Mouse (Mus musculus): ENCODE measurements at regions not wholly inside any gene's neighbourhood (a gene's known extent, or its start where the extent isn't known, plus 50 kb on each side); places are given as distances from the start of the nearest gene placed in this dataset.

- TF ChIP-seq ZNF384 (IDR thresholded peaks at IDR 0.05; ENCODE audit: low read depth, low read length) (no peak), MEF2A (IDR thresholded peaks at IDR 0.05; ENCODE audit: extremely low read depth, insufficient replicate concordance, low read depth, low read length, poor library complexity, severe bottlenecking) (no peak), SIN3A (IDR thresholded peaks at IDR 0.05; ENCODE audit: low read length) (no peak), ETS1 (IDR thresholded peaks at IDR 0.05; ENCODE audit: low read depth, low read length) (no peak), TBP (IDR thresholded peaks at IDR 0.05; ENCODE audit: low read depth, low read length) (no peak), POLR2A (IDR thresholded peaks at IDR 0.05; ENCODE audit: control insufficient read depth in 1 of 2, insufficient read depth in 1 of 2, low read depth in 1 of 2, low read length in 2 of 2, poor library complexity in 1 of 2) (no peak), NELFE (IDR thresholded peaks at IDR 0.05; ENCODE audit: low read depth, low read length) (no peak), CHD1 (IDR thresholded peaks at IDR 0.05; ENCODE audit: low read depth, low read length) (no peak), GABPA (IDR thresholded peaks at IDR 0.05; ENCODE audit: low read depth, low read length) (no peak), MAX (IDR thresholded peaks at IDR 0.05; ENCODE audit: low read length) (no peak), POLR2AphosphoS2 (IDR thresholded peaks at IDR 0.05; ENCODE audit: low read length) (no peak), UBTF (IDR thresholded peaks at IDR 0.05; ENCODE audit: borderline replicate concordance, insufficient read depth, low read depth, low read length) (no peak), MAFK (IDR thresholded peaks at IDR 0.05; ENCODE audit: borderline replicate concordance, low read depth, low read length) (no peak), ZC3H11A (IDR thresholded peaks at IDR 0.05; ENCODE audit: low read depth, low read length) (no peak)
- Histone ChIP-seq H3K36me3 (ENCODE audit: control insufficient read depth in 1 of 2, insufficient read depth in 2 of 2, low read length in 2 of 2) (no peaks in the 10 kb centered on the region), H3K27me3 (ENCODE audit: control insufficient read depth in 1 of 2, insufficient read depth in 2 of 2, low read length in 2 of 2) (no peaks in the 10 kb centered on the region), H3K4me3 (ENCODE audit: control insufficient read depth in 1 of 2, insufficient read depth in 1 of 2, low read depth in 2 of 2, low read length in 2 of 2) (no peak overlapping the region), H3K9ac (ENCODE audit: control insufficient read depth, low read depth, low read length, poor library complexity, severe bottlenecking) (no peak overlapping the region), H3K9me3 (replicated peaks; ENCODE audit: insufficient read depth, low read length) (no peaks in the 10 kb centered on the region), H3K79me2 (ENCODE audit: control insufficient read depth, insufficient read depth, low read length, poor library complexity) (no peaks in the 10 kb centered on the region), H3K27ac (ENCODE audit: control insufficient read depth, low read depth, low read length) (no peak overlapping the region), H3K4me1 (ENCODE audit: control insufficient read depth in 1 of 2, insufficient read depth in 2 of 2, low read length in 2 of 2) (no peaks in the 10 kb centered on the region)
- DNase-seq (ENCODE audit: low read depth, low spot score): no peak
Measured at GRCm38 (mm10) chr6:93445124-93445523, 501.8 kb upstream of the Adamts9 start.

- no peaks in the 10 kb centered on the region for H3K36me3 ChIP-seq (ENCODE audit: control insufficient read depth in 1 of 2, insufficient read depth in 2 of 2, low read length in 2 of 2)
- H3K79me2 ChIP-seq (ENCODE audit: control insufficient read depth, insufficient read depth, low read length, poor library complexity): no peaks in the 10 kb centered on the region
- H3K9me3 ChIP-seq (replicated peaks; ENCODE audit: insufficient read depth, low read length): no peaks in the 10 kb centered on the region
- no peak overlapping the region for H3K4me3 ChIP-seq (ENCODE audit: control insufficient read depth in 1 of 2, insufficient read depth in 1 of 2, low read depth in 2 of 2, low read length in 2 of 2)
- H3K9ac ChIP-seq (ENCODE audit: control insufficient read depth, low read depth, low read length, poor library complexity, severe bottlenecking): no peak overlapping the region
- DNase-seq (ENCODE audit: low read depth, low spot score): no peak
- no peaks in the 10 kb centered on the region for H3K4me1 ChIP-seq (ENCODE audit: control insufficient read depth in 1 of 2, insufficient read depth in 2 of 2, low read length in 2 of 2)
- no peak overlapping the region for H3K27ac ChIP-seq (ENCODE audit: control insufficient read depth, low read depth, low read length)
- no peaks in the 10 kb centered on the region for H3K27me3 ChIP-seq (ENCODE audit: control insufficient read depth in 1 of 2, insufficient read depth in 2 of 2, low read length in 2 of 2)
- TF ChIP-seq NELFE (IDR thresholded peaks at IDR 0.05; ENCODE audit: low read depth, low read length) (no peak), ETS1 (IDR thresholded peaks at IDR 0.05; ENCODE audit: low read depth, low read length) (no peak), ZMIZ1 (IDR thresholded peaks at IDR 0.05; ENCODE audit: low read depth, low read length) (no peak), RAD21 (IDR thresholded peaks at IDR 0.05; ENCODE audit: low read depth, low read length) (no peak), GABPA (IDR thresholded peaks at IDR 0.05; ENCODE audit: low read depth, low read length) (no peak)
Measured at GRCm38 (mm10) chr6:93443766-93444557, 500.7 kb upstream of the Adamts9 start.
